Mouse (Mus musculus) MEL (cell line): ENCODE results near the gene Tespa1.

ENCODE experiments used
- CHD2 ChIP-seq: IDR thresholded peaks from 2 replicates; pipeline ENCODE4 v1.6.1; 2011; ENCODE audit warnings: low read length, improper control_type of control experiment
- CTCF ChIP-seq, 3 experiments: IDR thresholded peaks in 2 of 3; conservative IDR thresholded peaks in 1 of 3; 2 replicates each; pipeline ENCODE4 v1.5.1; 2011 to 2012; ENCODE audit warnings: low read length in 3 of 3, low read depth in 2 of 3, mild to moderate bottlenecking in 2 of 3, improper control_type of control experiment in 1 of 3, inconsistent platforms in 1 of 3, mixed read lengths in 1 of 3, moderate library complexity in 1 of 3; ENCODE audit not compliant: control insufficient read depth in 1 of 3, insufficient read depth in 1 of 3, poor library complexity in 1 of 3, severe bottlenecking in 1 of 3
- EP300 ChIP-seq, 2 experiments: IDR thresholded peaks; 2 replicates each; pipeline ENCODE4 v1.6.1; 2011; ENCODE audit warnings: improper control_type of control experiment in 2 of 2, low read length in 2 of 2, low read depth in 1 of 2, mild to moderate bottlenecking in 1 of 2
- MAFK ChIP-seq: IDR thresholded peaks from 2 replicates; pipeline ENCODE4 v1.6.1; 2011; ENCODE audit warnings: low read depth, mild to moderate bottlenecking, low read length, improper control_type of control experiment, borderline replicate concordance
- MXI1 ChIP-seq: IDR thresholded peaks from 2 replicates; pipeline ENCODE4 v1.6.1; 2011; ENCODE audit warnings: mild to moderate bottlenecking, low read depth, low read length, improper control_type of control experiment
- MYB ChIP-seq: IDR thresholded peaks from 2 replicates; pipeline ENCODE4 v1.6.1; 2011; ENCODE audit warnings: mild to moderate bottlenecking, low read depth, low read length, improper control_type of control experiment
- NRF1 ChIP-seq: IDR thresholded peaks from 2 replicates; pipeline ENCODE4 v1.6.1; 2014; ENCODE audit warnings: low read depth, mild to moderate bottlenecking, inconsistent platforms, low read length, improper control_type of control experiment, moderate library complexity; ENCODE audit not compliant: poor library complexity, insufficient read depth, severe bottlenecking
- POLR2A ChIP-seq, 2 experiments: IDR thresholded peaks; 2 replicates each; pipeline ENCODE4 v1.6.1; 2011 to 2012; ENCODE audit warnings: low read length in 2 of 2, mild to moderate bottlenecking in 2 of 2, control low read depth in 1 of 2, improper control_type of control experiment in 1 of 2, low read depth in 1 of 2, moderate library complexity in 1 of 2; ENCODE audit not compliant: control insufficient read depth in 1 of 2, insufficient read depth in 1 of 2, poor library complexity in 1 of 2
- SIN3A ChIP-seq: IDR thresholded peaks from 2 replicates; pipeline ENCODE4 v1.6.1; 2012; ENCODE audit warnings: low read length, improper control_type of control experiment, inconsistent platforms
- TCF12 ChIP-seq: IDR thresholded peaks from 2 replicates; pipeline ENCODE4 v1.6.1; 2014; ENCODE audit warnings: low read depth, mild to moderate bottlenecking, inconsistent platforms, low read length, improper control_type of control experiment, moderate library complexity
- USF1 ChIP-seq: IDR thresholded peaks from 2 replicates; pipeline ENCODE4 v1.6.1; 2014; ENCODE audit warnings: low read depth, mild to moderate bottlenecking, inconsistent platforms, low read length, improper control_type of control experiment, moderate library complexity

- TF ChIP-seq NRF1 (no peak), MYB (no peak), USF1 (no peak), EP300 (IDR thresholded peaks at IDR 0.05; ENCODE audit: low read depth in 1 of 2, low read length in 2 of 2) (no peak), POLR2A (IDR thresholded peaks at IDR 0.05; ENCODE audit: control insufficient read depth in 1 of 2, insufficient read depth in 1 of 2, low read depth in 1 of 2, low read length in 2 of 2, poor library complexity in 1 of 2) (no peak), CTCF (IDR thresholded peaks at IDR 0.05 in 2 of 3, conservative IDR thresholded peaks at IDR 0.05 in 1 of 3; ENCODE audit: control insufficient read depth in 1 of 3, insufficient read depth in 1 of 3, low read depth in 2 of 3, low read length in 3 of 3, poor library complexity in 1 of 3, severe bottlenecking in 1 of 3) (no peak), MXI1 (no peak), TCF12 (no peak), SIN3A (no peak), CHD2 (no peak), MAFK (no peak)
These were observed 46.2 kb upstream of the Tespa1 start for GRCm38 (mm10) chr10:130276496-130276895.
